Mouse (Mus musculus): ENCODE results near the gene Mapk3. TPM values are rescaled to one million over a fixed set of nuclear protein-coding genes. Genes with fewer than 3 reads are reported as not detected.

Gene Mapk3
- 70.2 and 101 TPM in 2 replicates for polyA plus RNA-seq (2012; rRNA removed)

DNA sequence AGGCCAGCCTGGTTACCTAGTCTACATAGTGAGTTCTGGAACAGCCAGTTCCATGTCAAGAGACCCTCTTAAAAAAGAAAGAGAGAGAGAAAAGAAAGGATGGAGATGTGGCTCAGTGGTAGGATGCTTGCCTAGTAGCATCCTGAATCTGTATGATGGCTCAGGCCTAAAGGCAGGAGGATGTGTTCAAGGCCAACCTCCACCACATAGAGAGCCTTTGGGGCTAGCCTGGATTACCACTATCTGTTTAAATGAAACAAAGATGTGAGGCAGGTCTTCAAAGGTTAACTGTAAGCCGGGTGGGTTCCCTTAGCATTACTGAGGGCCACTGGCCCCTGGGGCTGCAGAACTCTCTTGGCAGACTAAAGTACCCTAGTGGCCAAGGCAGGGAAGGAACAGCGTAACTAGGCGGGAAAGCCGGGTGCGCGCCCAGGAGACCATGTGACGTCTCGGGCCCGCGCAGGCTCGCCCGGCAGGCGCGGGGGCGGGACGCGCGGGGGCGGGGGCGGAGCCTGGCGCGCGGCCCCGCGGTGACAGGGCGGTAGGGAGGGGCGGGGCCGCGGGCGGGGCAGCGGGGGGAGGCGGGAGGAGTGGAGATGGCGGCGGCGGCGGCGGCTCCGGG, at the start of gene Mapk3:
TSS of gene Mapk3 (plus strand) at position 552 of the 622 bp plus-strand sequence.

DNA sequence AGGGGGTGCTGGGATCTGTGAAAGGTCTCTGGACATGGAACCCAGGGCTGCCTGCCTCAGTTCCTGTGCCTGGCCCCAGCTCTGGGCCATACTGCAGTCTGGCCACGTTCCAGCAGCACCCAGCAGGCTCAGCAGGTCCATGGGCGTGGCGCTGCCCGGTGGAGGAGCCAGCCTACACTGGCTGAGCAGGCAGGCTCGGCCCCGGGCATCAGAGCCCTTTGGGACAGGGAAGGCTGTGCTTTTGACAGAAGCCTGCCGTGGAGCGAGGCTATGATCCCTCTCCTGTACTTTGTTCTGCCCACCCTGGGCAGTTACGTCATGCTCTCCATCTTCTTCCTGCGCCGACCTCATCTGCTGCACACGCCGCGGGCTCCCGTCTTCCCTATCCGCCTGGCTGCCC, 6.8 kb downstream of the Mapk3 start, which contains the start of gene Gdpd3:
TSS of gene Gdpd3 (plus strand) at position 134 of the 400 bp plus-strand sequence.

DNA sequence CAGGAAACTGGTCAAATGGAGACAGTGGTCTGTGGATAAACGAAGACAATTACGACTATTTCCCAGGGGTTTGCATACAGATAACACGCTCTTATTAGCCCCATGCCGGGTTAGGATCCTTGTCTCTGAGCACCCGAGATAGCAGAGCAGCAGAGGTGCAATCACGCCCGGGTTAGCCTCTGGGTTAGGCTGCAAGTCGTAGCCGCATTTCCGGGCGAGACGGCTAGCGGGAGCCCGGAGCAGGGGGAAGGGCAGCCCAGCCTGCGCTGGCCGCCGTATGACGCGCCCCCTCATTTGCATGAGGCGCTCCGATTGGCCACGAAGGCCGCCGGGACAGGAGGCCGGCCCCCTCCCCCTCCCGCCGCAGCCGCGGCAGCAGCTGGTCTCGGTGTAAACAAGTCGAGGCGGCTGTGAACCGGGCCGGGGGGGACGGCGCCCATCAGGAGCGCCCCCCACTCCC, 17.2 kb downstream of the Mapk3 start, which contains the start of gene Ypel3:
TSS of gene Ypel3 (plus strand) at position 358 of the 460 bp plus-strand sequence.

GRCm38 (mm10) chr7:126780971-126781635, 21.7 kb downstream of the Mapk3 start, which contains the start of gene Tbx6:
Gene Tbx6, plus strand, starts transcription at chr7:126781483.

GRCm38 (mm10) chr7:126791851-126792720, 32.7 kb downstream of the Mapk3 start, which contains the start of gene Ppp4c:
Gene Ppp4c, minus strand, starts transcription at chr7:126792496.

DNA sequence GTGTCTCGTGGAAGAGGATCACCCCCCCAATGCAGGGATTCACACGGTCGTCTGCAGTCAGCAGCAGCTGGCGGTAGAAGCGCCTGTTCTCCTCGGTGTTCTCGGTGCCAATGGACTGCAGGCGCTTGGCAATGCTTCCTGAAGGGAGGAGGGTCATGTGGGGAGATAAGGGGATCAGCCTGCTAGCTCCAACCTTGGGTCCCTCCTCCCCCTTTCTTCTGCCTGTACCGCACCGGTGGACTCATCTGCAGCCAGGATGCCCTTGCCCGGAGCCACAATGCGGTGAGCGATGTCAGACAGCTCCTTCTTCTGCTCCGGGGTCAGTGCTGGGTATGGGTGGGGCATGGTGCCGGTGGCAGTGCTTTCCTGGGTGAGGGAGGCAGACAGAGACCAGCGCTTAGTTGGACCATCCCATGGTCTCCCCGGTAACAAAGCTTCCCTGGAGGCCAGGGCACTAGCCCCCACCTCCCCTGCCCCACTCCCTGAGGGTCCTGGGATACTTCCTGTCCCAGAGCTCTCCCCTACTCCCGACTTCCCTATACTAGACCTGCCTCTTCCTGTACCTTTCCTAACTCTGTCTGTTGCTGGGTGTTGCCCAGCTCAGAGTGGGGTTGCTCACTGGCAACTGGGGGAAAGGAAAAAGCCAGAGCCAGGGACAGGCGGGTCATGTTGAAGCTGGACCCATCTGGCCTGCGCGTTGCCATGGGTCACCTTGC, 38.2 kb downstream of the Mapk3 start, which contains the start of gene Fam57b:
TSS of gene Fam57b (plus strand) at position 258 of the 716 bp plus-strand sequence.

Other genes starting within 250 kb of the Mapk3 start
- gene Eif3c, start 193.2 kb upstream of the Mapk3 start, polyA plus RNA-seq (2012; rRNA removed) = 169 and 181 TPM in 2 replicates
- gene Apobr, start 174.7 kb upstream of the Mapk3 start, polyA plus RNA-seq (2012; rRNA removed) = 0.61 and 0.98 TPM in 2 replicates
- 33.1 and 33.9 TPM in 2 replicates for gene Cln3, start 173.8 kb upstream of the Mapk3 start, polyA plus RNA-seq (2012; rRNA removed)
- not detected in 2 replicates for gene Il27, start 164.7 kb upstream of the Mapk3 start, polyA plus RNA-seq (2012; rRNA removed)
- gene Nupr1, start 128.7 kb upstream of the Mapk3 start, polyA plus RNA-seq (2012; rRNA removed) = 2.4 and 5.1 TPM in 2 replicates
- 35.7 and 51.2 TPM in 2 replicates for gene Sgf29, start 110.3 kb upstream of the Mapk3 start, polyA plus RNA-seq (2012; rRNA removed)
- 0.28 and 0.40 TPM in 2 replicates for gene Sult1a1, start 83.2 kb upstream of the Mapk3 start, polyA plus RNA-seq (2012; rRNA removed)
- 57.0 and 128 TPM in 2 replicates for gene Bola2, start 64.2 kb upstream of the Mapk3 start, polyA plus RNA-seq (2012; rRNA removed)
- gene Slx1b, start 63.8 kb upstream of the Mapk3 start, polyA plus RNA-seq (2012; rRNA removed) = 26.9 and 29.2 TPM in 2 replicates
- 36.3 and 47.5 TPM in 2 replicates for gene Coro1a, start 51.8 kb upstream of the Mapk3 start, polyA plus RNA-seq (2012; rRNA removed)
- gene Gdpd3, start 6.7 kb downstream of the Mapk3 start, polyA plus RNA-seq (2012; rRNA removed) = 8.5 and 8.8 TPM in 2 replicates
- gene Ypel3, start 17.4 kb downstream of the Mapk3 start, polyA plus RNA-seq (2012; rRNA removed) = 80.9 and 93.6 TPM in 2 replicates
- 1.1 and 1.5 TPM in 2 replicates for gene Tbx6, start 21.9 kb downstream of the Mapk3 start, polyA plus RNA-seq (2012; rRNA removed)
- 268 and 290 TPM in 2 replicates for gene Ppp4c, start 32.9 kb downstream of the Mapk3 start, polyA plus RNA-seq (2012; rRNA removed)
- gene Fam57b, start 38.1 kb downstream of the Mapk3 start, polyA plus RNA-seq (2012; rRNA removed) = 23.7 and 32.0 TPM in 2 replicates
- not detected in 2 replicates for gene 4930451I11Rik, start 72.0 kb downstream of the Mapk3 start, polyA plus RNA-seq (2012; rRNA removed)
- 4.1 and 5.6 TPM in 2 replicates for gene Doc2a, start 87.8 kb downstream of the Mapk3 start, polyA plus RNA-seq (2012; rRNA removed)
- gene Hirip3, start 102.4 kb downstream of the Mapk3 start, polyA plus RNA-seq (2012; rRNA removed) = 186 and 304 TPM in 2 replicates
- gene Ino80e, start 102.8 kb downstream of the Mapk3 start, polyA plus RNA-seq (2012; rRNA removed) = 63.3 and 64.6 TPM in 2 replicates
- gene Taok2, start 125.1 kb downstream of the Mapk3 start, polyA plus RNA-seq (2012; rRNA removed) = 102 and 154 TPM in 2 replicates
- 23.2 and 23.4 TPM in 2 replicates for gene Tmem219, start 163.3 kb downstream of the Mapk3 start, polyA plus RNA-seq (2012; rRNA removed)
- gene Kctd13, start 169.3 kb downstream of the Mapk3 start, polyA plus RNA-seq (2012; rRNA removed) = 26.0 and 28.2 TPM in 2 replicates
- 2.8 and 7.1 TPM in 2 replicates for gene Asphd1, start 190.0 kb downstream of the Mapk3 start, polyA plus RNA-seq (2012; rRNA removed)
- 14.5 and 15.0 TPM in 2 replicates for gene Sez6l2, start 191.0 kb downstream of the Mapk3 start, polyA plus RNA-seq (2012; rRNA removed)
- gene Cdipt, start 216.3 kb downstream of the Mapk3 start, polyA plus RNA-seq (2012; rRNA removed) = 72.5 and 93.7 TPM in 2 replicates
- gene Cdiptos, start 216.5 kb downstream of the Mapk3 start, polyA plus RNA-seq (2012; rRNA removed) = 0.78 and 0.83 TPM in 2 replicates

Measured in central nervous system, embryonic 11.5 days (tissue).